Mouse (Mus musculus) mature B cell (primary cell): ENCODE results near the gene Pou2f3.
"Not testable (repeated sequence)": the region's sequence is repeated elsewhere in the genome, so short reads cannot be mapped to it uniquely, and the experiment has no call there.

ENCODE experiments used
- in situ Hi-C: fragments of 300-500 bp; cut with MboI; formaldehyde crosslinking; loops from 2 replicates; pipeline ENCODE4 v1.14.3; 2019

Gene Pou2f3

DNA sequence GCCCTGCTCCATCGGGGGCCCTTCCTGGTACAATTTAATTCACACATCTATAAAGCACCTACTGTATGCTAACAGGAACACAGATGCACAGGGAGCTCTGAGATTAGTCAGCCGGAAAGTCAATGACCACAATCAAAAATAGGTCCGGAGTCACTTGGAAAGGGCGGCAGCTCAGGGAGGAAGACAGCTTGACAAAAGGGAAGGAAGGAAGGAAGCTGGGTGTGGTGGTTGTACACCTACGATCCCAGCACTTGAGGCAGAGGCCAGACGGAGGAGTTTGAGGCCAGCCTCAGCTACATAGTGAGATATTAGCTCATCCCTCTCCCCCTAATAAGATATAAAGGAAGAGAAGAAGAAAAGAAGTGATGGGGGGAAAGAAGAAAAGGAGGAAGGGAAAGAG, 54.2 kb downstream of the Pou2f3 start:
- in situ Hi-C loops = no loop called here

GRCm38 (mm10) chr9:43151779-43152178, 58.4 kb downstream of the Pou2f3 start:
- in situ Hi-C loops = no loop called here

DNA sequence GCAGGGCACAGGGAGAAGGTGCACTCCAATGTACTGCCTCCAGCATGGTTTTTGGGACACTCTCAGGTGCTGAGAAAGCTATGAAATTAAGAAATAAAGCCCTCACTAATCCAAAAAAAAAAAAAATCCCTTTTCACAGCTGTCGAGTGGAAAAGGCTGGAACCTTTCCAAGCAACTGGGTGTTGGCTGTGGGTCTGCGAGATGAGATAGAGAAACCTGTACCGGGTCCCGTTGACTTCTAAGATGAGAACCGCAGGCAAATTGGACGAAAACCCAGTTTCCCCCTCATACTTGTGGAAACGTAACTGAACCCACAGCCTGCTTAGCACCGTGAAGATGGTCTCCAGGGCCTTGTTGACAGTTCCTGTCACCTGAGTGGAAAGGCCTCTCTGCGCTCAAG, 59.2 kb downstream of the Pou2f3 start:
- in situ Hi-C loops = no loop called here

DNA sequence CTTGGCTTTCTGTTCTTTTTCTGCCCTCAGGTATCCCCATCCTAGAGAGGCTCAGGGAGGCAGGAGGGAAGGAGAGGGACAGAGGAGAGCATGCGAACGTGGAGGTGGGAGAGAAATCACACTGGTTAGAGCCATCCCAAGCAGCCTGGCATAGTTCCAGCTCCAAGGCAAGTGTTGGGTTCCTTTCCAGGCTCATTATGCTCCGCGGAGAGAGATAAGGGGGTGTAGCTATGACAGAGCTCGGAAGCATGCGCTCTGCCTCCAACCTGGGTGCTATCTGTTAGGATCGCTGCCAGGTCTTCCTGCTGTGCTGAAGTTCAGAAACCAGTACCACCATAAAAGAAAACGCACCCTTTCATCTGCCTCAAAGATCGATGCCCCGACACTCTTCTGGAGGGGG, 60.1 kb downstream of the Pou2f3 start:
- in situ Hi-C loops = no loop called here

DNA sequence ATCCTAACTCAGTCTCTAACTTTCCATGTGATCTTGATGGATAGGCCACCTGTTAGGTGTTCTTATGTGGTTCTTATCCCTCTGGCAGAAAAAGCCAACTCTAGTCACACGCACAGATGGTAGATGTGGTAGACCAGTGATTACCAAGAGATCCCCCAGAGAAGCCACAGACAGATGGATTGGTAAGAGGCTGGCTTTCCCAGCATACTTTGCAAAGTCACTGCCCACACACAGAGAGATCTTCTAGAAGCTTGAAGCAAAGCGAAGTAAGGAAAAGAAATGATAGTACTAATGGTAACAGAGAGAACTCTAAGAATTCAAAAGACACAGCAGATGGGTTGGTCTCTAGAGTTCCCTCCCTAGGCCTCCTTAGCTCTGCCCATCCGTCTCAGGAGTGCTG, 60.7 kb downstream of the Pou2f3 start:
- in situ Hi-C loops = no loop called here

DNA sequence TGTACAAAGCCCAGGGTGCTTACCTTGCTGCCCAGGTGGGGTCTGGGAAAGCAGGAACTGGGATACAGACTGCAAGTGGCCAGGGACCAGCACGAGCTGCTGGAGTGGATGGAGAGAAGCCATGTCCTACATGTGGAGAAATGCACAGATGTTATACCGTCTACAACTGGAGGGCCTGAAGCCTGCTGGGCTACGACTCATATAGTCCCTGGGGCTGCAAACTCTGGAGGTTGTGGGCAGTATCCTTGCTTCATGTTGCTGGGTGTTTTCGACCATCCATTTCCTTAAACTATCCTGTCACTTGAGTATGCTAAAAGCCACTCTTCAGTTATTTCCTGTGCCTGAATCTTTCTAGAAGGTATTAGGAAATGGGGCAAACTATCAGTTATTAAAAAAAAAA, 65.0 kb downstream of the Pou2f3 start:
- in situ Hi-C loops = no loop called here

- in situ Hi-C loops = no loop called here
Measured at GRCm38 (mm10) chr9:43144206-43144810, 65.9 kb downstream of the Pou2f3 start.

DNA sequence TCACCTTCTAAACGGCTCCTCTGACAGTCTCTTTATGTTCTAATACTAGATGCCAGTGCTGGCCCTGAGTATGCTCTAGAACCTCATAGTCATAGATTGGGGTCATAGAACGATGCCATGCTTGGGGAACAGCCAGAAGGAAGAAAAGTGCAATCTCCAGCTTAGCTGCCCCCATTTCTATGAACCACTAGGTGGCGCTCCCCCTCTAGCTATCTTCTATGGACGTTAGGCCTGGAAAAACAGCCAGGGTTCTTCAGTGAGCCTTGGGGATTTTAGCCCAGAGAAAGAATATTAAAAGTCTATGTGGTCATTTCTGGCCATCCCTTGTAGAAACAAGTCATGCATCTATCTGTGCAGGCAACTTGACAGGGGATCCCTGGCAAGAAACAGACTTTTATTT, 68.3 kb downstream of the Pou2f3 start:
- in situ Hi-C loops = no loop called here

GRCm38 (mm10) chr9:43133525-43133924, 76.6 kb downstream of the Pou2f3 start:
- in situ Hi-C loops = no loop called here

GRCm38 (mm10) chr9:43132380-43132779, 77.8 kb downstream of the Pou2f3 start:
- in situ Hi-C loops = no loop called here

GRCm38 (mm10) chr9:43131940-43132339, 78.2 kb downstream of the Pou2f3 start:
- in situ Hi-C loops = no loop called here

DNA sequence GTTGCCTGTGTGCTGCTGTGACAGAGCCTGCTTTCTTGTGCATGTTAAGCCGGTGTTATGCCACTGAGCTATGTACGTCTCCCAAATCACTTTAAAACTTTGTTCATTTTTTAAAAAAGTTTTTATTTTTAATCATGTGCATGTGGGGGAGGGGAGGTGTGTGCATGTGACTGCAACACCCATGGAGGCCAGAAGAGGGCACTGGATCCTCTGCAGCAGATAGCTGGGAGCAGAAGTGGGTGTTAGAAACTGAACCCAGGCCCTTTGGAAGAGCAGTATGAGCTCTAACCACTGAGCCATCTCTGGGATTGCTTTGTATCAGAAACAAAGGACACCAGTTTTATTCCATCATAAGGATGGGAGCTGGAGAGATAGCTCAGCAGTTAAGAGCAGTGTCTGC, 79.5 kb downstream of the Pou2f3 start:
- in situ Hi-C loops = no loop called here

DNA sequence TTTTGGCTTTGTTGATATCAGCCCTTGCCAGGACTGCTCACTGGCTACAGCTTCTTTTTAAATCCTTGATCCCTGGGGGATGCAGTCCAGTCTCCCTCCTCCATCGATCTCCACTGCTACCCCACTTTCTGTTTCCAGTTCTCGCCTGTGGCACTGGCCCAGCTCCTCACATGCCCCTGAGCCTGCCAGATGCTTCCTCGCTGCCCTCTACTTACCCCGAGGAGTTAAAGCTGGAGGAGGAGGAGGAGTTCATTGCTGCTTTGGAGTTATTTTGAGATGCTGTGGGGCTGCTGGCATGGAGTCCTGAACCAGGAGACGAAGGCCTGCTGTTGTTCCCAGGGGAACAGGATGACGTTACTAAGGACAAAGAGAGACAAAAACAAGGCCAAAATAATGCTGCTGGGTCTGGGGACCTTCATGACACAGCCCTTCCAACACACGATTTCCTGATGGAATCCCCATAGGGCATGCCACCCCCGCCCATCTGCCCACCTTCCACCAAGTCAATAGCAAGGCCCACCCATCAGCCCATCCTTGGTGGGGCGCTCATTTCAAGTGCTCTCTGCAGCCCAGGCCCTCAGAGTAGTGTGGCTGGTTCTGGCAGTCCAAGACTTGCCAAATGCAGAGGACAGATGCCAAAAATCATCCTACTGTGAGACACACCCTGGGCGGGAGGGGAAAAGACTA, 82.9 kb downstream of the Pou2f3 start:
- in situ Hi-C loops = no loop called here

- in situ Hi-C loops = no loop called here
Measured at GRCm38 (mm10) chr9:43122379-43122778, 87.8 kb downstream of the Pou2f3 start.

DNA sequence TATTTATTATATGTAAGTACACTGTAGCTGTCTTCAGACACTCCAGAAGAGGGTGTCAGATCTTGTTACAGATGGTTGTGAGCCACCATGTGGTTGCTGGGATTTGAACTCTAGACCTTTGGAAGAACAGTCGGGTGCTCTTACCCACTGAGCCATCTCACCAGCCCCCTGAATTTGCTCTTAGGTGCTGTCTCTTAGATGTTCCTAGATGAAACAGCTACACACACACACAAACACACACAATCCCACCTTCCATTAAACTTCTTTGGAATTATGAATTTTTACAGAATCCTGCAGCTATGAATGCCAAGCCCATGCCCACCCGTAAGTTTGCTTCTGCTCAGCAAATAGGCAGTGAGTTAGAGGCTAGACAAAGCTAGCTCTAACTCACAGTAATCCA, 88.2 kb downstream of the Pou2f3 start:
- in situ Hi-C loops = not testable (repeated sequence)

- in situ Hi-C loops = no loop called here
Measured at GRCm38 (mm10) chr9:43116997-43117336, 93.2 kb downstream of the Pou2f3 start.

DNA sequence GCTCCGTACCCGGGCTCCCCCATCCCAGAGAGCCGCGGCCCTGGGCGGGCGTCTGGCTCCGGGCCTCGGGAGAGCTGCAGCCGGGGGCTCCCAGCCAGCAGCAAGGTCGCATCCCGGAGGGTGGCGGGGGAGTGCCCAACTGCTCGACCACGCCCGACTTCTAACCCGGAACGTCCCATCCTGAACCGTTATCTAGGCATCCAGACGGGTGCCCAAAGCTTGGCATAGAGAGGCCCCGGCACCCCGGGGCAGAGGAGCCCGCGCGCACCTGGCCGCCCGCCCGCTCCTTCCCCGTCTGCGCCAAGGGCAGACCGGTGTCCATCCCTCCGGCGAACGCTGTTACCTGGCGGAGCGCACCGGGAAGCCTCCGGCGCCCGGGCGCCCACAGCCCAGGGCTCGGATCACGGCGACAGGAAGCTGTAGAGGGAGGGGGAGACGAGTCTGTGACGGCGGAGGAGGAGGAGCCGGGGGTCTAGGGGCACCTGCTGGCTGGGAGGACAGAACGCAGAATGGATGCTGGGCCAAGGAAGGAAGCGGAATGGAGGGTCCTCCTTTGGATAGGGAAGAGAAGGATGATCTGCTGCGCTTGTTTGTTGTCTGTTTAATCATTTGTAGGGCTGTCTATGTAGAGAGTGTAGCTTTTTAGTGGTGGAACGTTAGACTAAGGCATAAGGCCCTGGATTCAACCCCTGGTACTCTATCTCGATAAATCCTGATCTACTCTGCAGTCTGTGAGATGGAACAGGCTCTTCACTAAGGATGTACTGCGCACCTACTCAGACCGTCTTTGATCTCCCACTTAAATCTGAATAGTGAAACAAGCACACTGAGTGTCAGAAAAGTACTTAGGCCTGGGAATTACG, 93.8 kb downstream of the Pou2f3 start, which contains the start of gene Tmem136:
Gene Tmem136 (minus strand): TSS at position 437 of the 863 bp plus-strand sequence.
- in situ Hi-C loops = no loop called here

DNA sequence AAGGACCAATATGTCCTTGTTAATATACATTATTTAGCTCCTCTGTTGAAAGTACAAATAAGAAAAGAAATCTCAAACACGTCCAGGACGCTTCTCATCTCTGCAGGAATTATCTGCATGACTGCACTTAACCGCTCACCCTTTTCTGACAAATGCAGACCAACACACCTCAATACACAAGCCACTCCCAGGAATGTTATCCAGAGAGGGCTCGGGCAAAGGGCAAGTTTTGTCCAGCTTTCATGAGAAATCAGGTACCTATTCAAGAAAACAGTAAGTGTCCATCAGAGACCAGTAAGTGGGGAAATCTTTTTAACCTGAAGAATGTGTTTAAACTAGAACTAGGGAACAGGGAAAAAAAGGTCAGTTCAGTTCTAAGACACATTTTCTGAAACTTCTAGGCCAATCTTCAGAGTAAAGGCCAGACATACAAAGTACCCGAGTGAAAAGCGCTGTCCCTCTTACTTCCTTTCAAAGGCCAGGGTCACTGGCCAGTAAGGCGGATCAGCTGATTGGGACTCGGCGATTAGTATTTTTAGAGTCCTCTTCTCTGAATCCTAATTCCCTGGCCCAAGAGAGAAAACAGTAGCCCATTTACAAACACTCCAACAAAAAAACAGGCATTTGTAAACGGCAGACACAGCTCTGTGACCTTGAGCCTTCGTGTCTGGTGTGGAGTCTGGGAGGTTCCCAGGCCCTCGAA, 94.6 kb downstream of the Pou2f3 start:
- in situ Hi-C loops = no loop called here

DNA sequence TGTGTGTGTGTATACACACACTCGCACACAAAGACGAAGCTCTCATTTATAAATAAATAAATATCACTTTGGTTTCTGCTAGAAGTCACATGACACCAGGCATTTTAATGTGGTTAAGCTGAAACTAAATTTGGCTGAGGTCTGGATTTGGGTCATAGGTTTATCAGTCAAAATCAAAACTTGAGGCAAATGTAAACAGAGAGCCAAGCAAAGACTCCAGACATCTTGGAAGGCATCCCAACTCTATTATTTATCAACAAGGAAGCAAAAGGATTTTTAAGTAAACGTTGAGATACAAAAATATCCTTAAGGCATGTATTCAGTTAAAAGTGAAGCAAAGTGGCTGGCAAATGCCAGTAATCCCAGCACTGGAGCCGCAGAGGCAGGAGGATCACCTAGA, 95.3 kb downstream of the Pou2f3 start:
- in situ Hi-C loops = no loop called here

DNA sequence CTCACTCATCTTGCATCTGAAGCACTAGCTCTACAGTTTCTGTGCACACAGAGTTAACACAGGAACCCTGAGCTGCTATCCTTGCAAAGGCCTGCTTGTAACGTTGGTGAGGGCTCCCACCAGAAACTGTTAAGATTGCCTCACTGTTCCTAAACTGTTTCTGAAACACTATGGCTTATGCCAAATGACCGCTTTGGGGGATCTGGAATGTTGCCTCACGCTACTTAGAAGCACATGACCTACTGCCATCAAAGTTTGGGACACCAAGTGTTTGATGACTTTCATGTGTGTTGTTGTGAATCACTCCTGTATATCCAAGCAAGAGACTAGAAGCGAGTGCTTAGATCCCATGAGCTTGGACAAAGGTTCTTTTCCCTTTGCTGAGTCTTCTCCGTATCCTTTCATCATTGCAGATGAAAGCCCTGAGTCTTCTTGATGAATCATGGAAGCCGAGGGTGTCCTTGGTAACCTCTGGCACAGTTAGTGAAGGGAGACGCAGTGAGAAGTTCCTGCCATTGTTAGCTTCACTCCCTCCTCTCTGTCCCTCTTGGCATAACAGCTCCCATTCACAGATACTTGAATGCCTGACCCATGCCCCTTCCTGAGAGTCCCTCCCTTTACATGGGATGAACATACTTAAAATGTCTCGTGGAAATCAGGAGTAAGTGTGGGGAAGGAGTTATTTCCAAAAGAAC, 99.7 kb downstream of the Pou2f3 start:
- in situ Hi-C loops = no loop called here

DNA sequence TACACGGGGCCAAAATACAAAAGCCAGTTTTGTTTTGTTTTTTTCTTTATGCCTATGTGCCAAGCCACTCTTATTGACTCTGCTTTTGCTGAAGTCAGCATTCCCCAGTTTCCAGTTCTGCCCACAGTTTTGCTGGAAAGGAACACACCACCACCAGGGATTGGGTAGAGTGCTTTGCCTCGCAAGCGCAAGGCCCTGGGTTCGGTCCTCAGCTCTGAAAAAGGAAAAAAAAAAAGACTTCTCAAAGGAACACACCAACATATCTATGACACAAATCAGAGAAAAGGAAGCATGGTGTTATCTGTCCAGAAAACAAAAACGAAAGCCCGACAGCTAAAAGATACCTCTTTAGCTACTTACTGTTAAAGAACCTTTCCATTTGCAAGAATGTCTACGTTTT, 101.0 kb downstream of the Pou2f3 start:
- in situ Hi-C loops = no loop called here

GRCm38 (mm10) chr9:43108721-43109120, 101.4 kb downstream of the Pou2f3 start:
- in situ Hi-C loops = no loop called here
